19 mouse cellular contexts compared by ENCODE assay signal in genomic region chr12:104822151-104822550, GRCm38 (mm10). TPM values are rescaled to one million over a fixed set of nuclear protein-coding genes. Genes with fewer than 3 reads are reported as not detected.
A peak's percentile ranks its signal among the peaks of the same experiment; 100 is the strongest.
DNase-seq lines count a peak whose midpoint lies in the region; ATAC-seq lines count a peak whose summit lies in the region.
"Had no signal": no experiment of that assay in that cellular context is flagged by ENCODE, and none has a peak within 500 bp of the region (broad histone marks: within the 10 kb centered on the region; RNA-seq: fewer than 3 reads in every experiment).

No protein-coding gene starts in this region.

- H3K36me3 ChIP-seq in embryonic facial prominence, embryonic 10.5 days (replicated peaks): no peaks in the 10 kb centered on the region
- H3K36me3 ChIP-seq: forebrain, embryonic 12.5 days; hindbrain, embryonic 10.5 days; limb, embryonic 15.5 days; stomach, embryonic 15.5 days had no signal

- 62% methylated on average over 8 of the region's 8 CpGs for WGBS in embryonic facial prominence, embryonic 10.5 days

- H3K4me3 ChIP-seq in embryonic facial prominence, embryonic 10.5 days: no peak overlapping the region
- H3K4me3 ChIP-seq: forebrain, embryonic 12.5 days; hindbrain, embryonic 10.5 days; left cerebral cortex, adult 2 months; limb, embryonic 15.5 days; stomach, embryonic 15.5 days had no signal

- no peak for ATAC-seq in erythroblast, adult 5-6 weeks (replicated peaks; ENCODE audit: low FRiP score, poor library complexity, severe bottlenecking)
- ATAC-seq: inflammation-experienced regulatory T-cells, adult 6 months; midbrain, embryonic 16.5 days had no signal

- no peaks in the 10 kb centered on the region for H3K27me3 ChIP-seq in embryonic facial prominence, embryonic 10.5 days (replicated peaks; ENCODE audit: low read depth, poor library complexity, severe bottlenecking)
- H3K27me3 ChIP-seq: stomach, embryonic 15.5 days had no signal

- H3K27ac ChIP-seq in embryonic facial prominence, embryonic 10.5 days (replicated peaks): 0 out of 2 replicates have a peak overlapping the region, but pooled peaks have one; percentile 30
- H3K27ac ChIP-seq: forebrain, embryonic 12.5 days; hindbrain, embryonic 10.5 days; left cerebral cortex, adult 2 months; limb, embryonic 15.5 days; stomach, embryonic 15.5 days had no signal

- intact Hi-C loops in gastrocnemius, postnatal 14 days (cut with DNase I; ENCODE audit: low total_unique reads): no loop called here

- DNase-seq in gastrocnemius, postnatal 25 days: peak; percentile 28
- no peak for DNase-seq in gastrocnemius, postnatal 14 days
- DNase-seq in embryonic facial prominence, embryonic 10.5 days (ENCODE audit: low spot score): no peak
- peak; percentile 82 for DNase-seq in kidney, adult 8-10 months
- peak; percentile 70 to 91 for DNase-seq in kidney, postnatal 25 days
- DNase-seq in frontal cortex, postnatal 25 days (ENCODE audit: low spot score in 2 of 2): no peak
- no peak for DNase-seq in right cerebral cortex, postnatal 10 days (ENCODE audit: low spot score in 2 of 2)
- DNase-seq: adrenal gland, postnatal 36 days; cerebellum, adult 9-10 months; heart, adult 11 months; thymus, adult 2 months had no signal

- H3K4me1 ChIP-seq in embryonic facial prominence, embryonic 10.5 days: peaks cover 46% of the 10 kb centered on the region

- no peaks in the 10 kb centered on the region for H3K9me3 ChIP-seq in embryonic facial prominence, embryonic 10.5 days
- H3K9me3 ChIP-seq: forebrain, embryonic 12.5 days; hindbrain, embryonic 10.5 days; limb, embryonic 15.5 days; stomach, embryonic 15.5 days had no signal

RNA-seq across cellular contexts. Expression of gene Clmn, which starts 42.7 kb away (rescaled TPM):
- 1 to 10 TPM; 2.6 to 4.2 TPM for total RNA-seq in gastrocnemius, postnatal 25 days (2021)
- 1 to 10 TPM; 2.3 to 2.5 TPM for total RNA-seq in gastrocnemius, postnatal 14 days (2021)
- 2.6 and 3.2 TPM in 2 replicates for polyA plus RNA-seq in embryonic facial prominence, embryonic 10.5 days (2016; fragmentation: Nextera tagmentation; extraction: Ambion mirVana)
- not detected in 2 replicates for total RNA-seq in erythroblast, adult 5-6 weeks (2015; ENCODE audit: low replicate concordance)
- 0.14 TPM in 1 of 2 replicates, not detected in the other for total RNA-seq in erythroblast, adult 5-6 weeks (2017; ENCODE audit: low replicate concordance)

Comparison
In these comparisons a context has a peak if more than half of its experiments do, and no peak if none do; other contexts are left out.
1. DNase-seq: peak in gastrocnemius, postnatal 25 days (single experiment), kidney, adult 8-10 months (2 of 2) and kidney, postnatal 25 days (2 of 2); none in gastrocnemius, postnatal 14 days (single experiment), embryonic facial prominence, embryonic 10.5 days (single experiment), frontal cortex, postnatal 25 days (0 of 2) and right cerebral cortex, postnatal 10 days (0 of 2).